Mouse (Mus musculus) C2C12 (cell line): ENCODE measurements around the gene Rnps1. TPM values are rescaled to one million over a fixed set of nuclear protein-coding genes. Genes with fewer than 3 reads are reported as not detected.

Source experiments
- H3K27me3 ChIP-seq: one replicate; pipeline ENCODE4 v1.6.1; 2011; ENCODE audit not compliant: control insufficient read depth, insufficient read depth, insufficient read length
- H3K36me3 ChIP-seq: one replicate; pipeline ENCODE4 v1.6.1; 2011; ENCODE audit not compliant: control insufficient read depth, insufficient read depth
- H3K4me3 ChIP-seq: one replicate; pipeline ENCODE4 v1.5.1; 2011; ENCODE audit warnings: mild to moderate bottlenecking, control low read depth; ENCODE audit not compliant: poor library complexity, insufficient read depth, severe bottlenecking
- H3K79me2 ChIP-seq: one replicate; pipeline ENCODE4 v1.6.1; 2011; ENCODE audit not compliant: control insufficient read depth, insufficient read depth
- H3K79me3 ChIP-seq: one replicate; pipeline ENCODE4 v1.6.1; 2011; ENCODE audit warnings: low read depth, control low read depth
- H3ac ChIP-seq: one replicate; pipeline ENCODE3; 2011; ENCODE audit warnings: low read depth; ENCODE audit not compliant: control insufficient read depth, insufficient read length
- CEBPB ChIP-seq: IDR thresholded peaks from one replicate; pipeline ENCODE4 v1.6.1; 2011; ENCODE audit warnings: low read depth, mild to moderate bottlenecking, control low read depth, moderate library complexity
- CTCF ChIP-seq: IDR thresholded peaks from one replicate; pipeline ENCODE4 v1.5.1; 2011; ENCODE audit not compliant: control insufficient read depth, insufficient read depth, insufficient read length
- FOSL1 ChIP-seq: IDR thresholded peaks from one replicate; pipeline ENCODE4 v1.8.0; 2011; ENCODE audit warnings: mild to moderate bottlenecking, low read length; ENCODE audit not compliant: poor library complexity, insufficient read depth, severe bottlenecking
- MAX ChIP-seq: IDR thresholded peaks from one replicate; pipeline ENCODE4 v1.6.1; 2011; ENCODE audit warnings: mild to moderate bottlenecking, control low read depth
- MYOD1 ChIP-seq: IDR thresholded peaks from one replicate; pipeline ENCODE4 v1.6.1; 2011; ENCODE audit warnings: low read depth; ENCODE audit not compliant: control insufficient read depth, insufficient read length
- MYOG ChIP-seq: IDR thresholded peaks from one replicate; pipeline ENCODE4 v1.6.1; 2011; ENCODE audit not compliant: control insufficient read depth, insufficient read length; ENCODE audit errors: extremely low read depth
- USF1 ChIP-seq: IDR thresholded peaks from one replicate; pipeline ENCODE4 v1.6.1; 2011; ENCODE audit warnings: low read depth, mild to moderate bottlenecking, control low read depth, moderate library complexity
- polyA plus RNA-seq: library from polyadenylated mRNA; unstranded; fragments of >200 nt; fragmentation: generic; extraction: Trizol; gene quantifications from one replicate; pipeline ENCODE4 v1.2.1, GENCODE M21; 2012; ENCODE audit warnings: missing spikeins

Rnps1 gene
- polyA plus RNA-seq, 1 experiment, result 99.0 TPM

GRCm38 (mm10) chr17:24441148-24441547, 26.8 kb downstream of the Rnps1 start:
- Histone ChIP-seq H3K79me2 (no peaks in the 10 kb centered on the region), H3ac (no peak overlapping the region), H3K36me3 (peaks cover 24% of the 10 kb centered on the region), H3K4me3 (no peak overlapping the region), H3K27me3 (no peaks in the 10 kb centered on the region), H3K79me3 (no peaks in the 10 kb centered on the region)
- TF ChIP-seq CTCF (peak; percentile 2), FOSL1 (no peak), CEBPB (no peak), MYOG (no peak), MAX (no peak), MYOD1 (no peak)

GRCm38 (mm10) chr17:24442107-24442506, 27.7 kb downstream of the Rnps1 start:
- no peak for TF ChIP-seq FOSL1
- no peak for TF ChIP-seq USF1
- no peaks in the 10 kb centered on the region for H3K79me2 ChIP-seq
- no peak overlapping the region for H3K4me3 ChIP-seq
- H3K36me3 ChIP-seq, result peaks cover 28% of the 10 kb centered on the region
- no peak overlapping the region for H3ac ChIP-seq
- H3K27me3 ChIP-seq, result no peaks in the 10 kb centered on the region
- no peaks in the 10 kb centered on the region for H3K79me3 ChIP-seq

- no peak within 1 kb of the TSS for H3K4me3 ChIP-seq
- no peak within 1 kb of the TSS for H3ac ChIP-seq
- H3K79me2 ChIP-seq, result no peaks in the 10 kb centered on the region
- peaks cover 32% of the 10 kb centered on the region for H3K36me3 ChIP-seq
- no peaks in the 10 kb centered on the region for H3K79me3 ChIP-seq
- TF ChIP-seq CTCF (no peak), USF1 (no peak), FOSL1 (no peak), CEBPB (no peak), MYOG (no peak), MAX (no peak), MYOD1 (no peak)
- no peaks in the 10 kb centered on the region for H3K27me3 ChIP-seq
Observed at GRCm38 (mm10) chr17:24442632-24443155, 28.3 kb downstream of the Rnps1 start, which contains the start of gene Dnase1l2. TSS of gene Dnase1l2 (minus strand) at chr17:24443105.

- TF ChIP-seq CEBPB (no peak), USF1 (no peak), CTCF (no peak), MAX (no peak), MYOG (no peak), MYOD1 (no peak), FOSL1 (no peak)
- Histone ChIP-seq H3K27me3 (no peaks in the 10 kb centered on the region), H3K4me3 (no peak overlapping the region), H3K79me3 (no peaks in the 10 kb centered on the region), H3K79me2 (no peaks in the 10 kb centered on the region), H3K36me3 (peaks cover 28% of the 10 kb centered on the region), H3ac (no peak overlapping the region)
Observed at GRCm38 (mm10) chr17:24443409-24443808, 29.0 kb downstream of the Rnps1 start.

- Histone ChIP-seq H3K27me3 (no peaks in the 10 kb centered on the region), H3K36me3 (peaks cover 44% of the 10 kb centered on the region), H3K4me3 (no peak overlapping the region), H3ac (no peak overlapping the region), H3K79me3 (no peaks in the 10 kb centered on the region), H3K79me2 (peaks cover 4% of the 10 kb centered on the region)
- no peak for TF ChIP-seq CTCF
Observed at GRCm38 (mm10) chr17:24446590-24446989, 32.2 kb downstream of the Rnps1 start.

- peaks cover 14% of the 10 kb centered on the region for H3K79me3 ChIP-seq
- H3K79me2 ChIP-seq, result peaks cover 33% of the 10 kb centered on the region
- no peak overlapping the region for H3K4me3 ChIP-seq
- H3ac ChIP-seq, result no peak overlapping the region
- peaks cover 34% of the 10 kb centered on the region for H3K36me3 ChIP-seq
- no peak for TF ChIP-seq CTCF
- no peak for TF ChIP-seq MAX
- no peak for TF ChIP-seq USF1
- TF ChIP-seq MYOG, result no peak
- TF ChIP-seq FOSL1, result no peak
- no peak for TF ChIP-seq MYOD1
- no peaks in the 10 kb centered on the region for H3K27me3 ChIP-seq
Observed at GRCm38 (mm10) chr17:24449507-24449906, 35.1 kb downstream of the Rnps1 start.
